Mouse (Mus musculus): ENCODE measurements around the gene Col12a1. TPM values are rescaled to one million over a fixed set of nuclear protein-coding genes. Genes with fewer than 3 reads are reported as not detected.

Col12a1 gene
- polyA plus RNA-seq, 1 experiment from 2014 or later: 16.9 TPM

- H3K4me3 ChIP-seq: no peak overlapping the region
- WGBS: 57% methylated on average over 5 of the region's 5 CpGs
- H3K9ac ChIP-seq: no peak overlapping the region
- H3K9me3 ChIP-seq: no peaks in the 10 kb centered on the region
- H3K27ac ChIP-seq: no peak overlapping the region
- H3K27me3 ChIP-seq: no peaks in the 10 kb centered on the region
- no peak for ATAC-seq (ENCODE audit: borderline replicate concordance, extremely low read depth, low FRiP score, low TSS enrichment)
- H3K4me1 ChIP-seq: no peaks in the 10 kb centered on the region
- no peaks in the 10 kb centered on the region for H3K36me3 ChIP-seq
- no peak overlapping the region for H3K4me2 ChIP-seq
These were observed 11.7 kb upstream of the Col12a1 start for GRCm38 (mm10) chr9:79730301-79730700.

GRCm38 (mm10) chr9:79723090-79723489, 4.5 kb upstream of the Col12a1 start:
- H3K9ac ChIP-seq: no peak overlapping the region
- H3K4me3 ChIP-seq: no peak overlapping the region
- H3K27me3 ChIP-seq: peaks cover 19% of the 10 kb centered on the region
- H3K4me2 ChIP-seq: no peak overlapping the region
- no peaks in the 10 kb centered on the region for H3K36me3 ChIP-seq
- no peak overlapping the region for H3K27ac ChIP-seq
- WGBS: 29% methylated on average over 5 of the region's 5 CpGs
- no peak for ATAC-seq (ENCODE audit: borderline replicate concordance, extremely low read depth, low FRiP score, low TSS enrichment)
- H3K9me3 ChIP-seq: no peaks in the 10 kb centered on the region
- H3K4me1 ChIP-seq: peaks cover 18% of the 10 kb centered on the region; the same call in 1 of the 2 replicates

GRCm38 (mm10) chr9:79721056-79721455, 2.4 kb upstream of the Col12a1 start:
- WGBS: 6% methylated on average over 9 of the region's 9 CpGs
- H3K9ac ChIP-seq: no peak overlapping the region
- ATAC-seq (ENCODE audit: borderline replicate concordance, extremely low read depth, low FRiP score, low TSS enrichment): no peak

GRCm38 (mm10) chr9:79720143-79720542, 1.5 kb upstream of the Col12a1 start:
- Histone ChIP-seq H3K36me3 (no peaks in the 10 kb centered on the region), H3K9me3 (no peaks in the 10 kb centered on the region), H3K27ac (no peak overlapping the region), H3K4me1 (peaks cover 38% of the 10 kb centered on the region), H3K27me3 (peaks cover 19% of the 10 kb centered on the region), H3K9ac (no peak overlapping the region), H3K4me3 (no peak overlapping the region), H3K4me2 (peak overlapping the region; percentile 96; the same call in 1 of the 2 replicates)
- 52% methylated on average over 9 of the region's 9 CpGs for WGBS
- no peak for ATAC-seq (ENCODE audit: borderline replicate concordance, extremely low read depth, low FRiP score, low TSS enrichment)

More at GRCm38 (mm10) chr9:79721056-79721455, 2.4 kb upstream of the Col12a1 start:
- Histone ChIP-seq H3K36me3 (no peaks in the 10 kb centered on the region), H3K27ac (no peak overlapping the region), H3K27me3 (peaks cover 19% of the 10 kb centered on the region), H3K4me3 (no peak overlapping the region), H3K4me2 (no peak overlapping the region; the same call in 1 of the 2 replicates), H3K9me3 (no peaks in the 10 kb centered on the region), H3K4me1 (peaks cover 34% of the 10 kb centered on the region)

GRCm38 (mm10) chr9:79719451-79719850, 820 bp upstream of the Col12a1 start:
- Histone ChIP-seq H3K9ac (peak overlapping the region; percentile 59; the same call in 1 of the 2 replicates), H3K27ac (peak overlapping the region; percentile 79; the same call in 1 of the 2 replicates), H3K36me3 (no peaks in the 10 kb centered on the region), H3K27me3 (peaks cover 19% of the 10 kb centered on the region), H3K9me3 (no peaks in the 10 kb centered on the region), H3K4me3 (peak overlapping the region; percentile 59), H3K4me1 (peaks cover 45% of the 10 kb centered on the region), H3K4me2 (peak overlapping the region; percentile 96)
- ATAC-seq (ENCODE audit: borderline replicate concordance, extremely low read depth, low FRiP score, low TSS enrichment): no peak
- WGBS: 2% methylated on average over 28 of the region's 28 CpGs

GRCm38 (mm10) chr9:79717836-79718475, 675 bp downstream of the Col12a1 start:
- 2% methylated on average over 22 of the region's 22 CpGs for WGBS
- Histone ChIP-seq H3K9me3 (no peaks in the 10 kb centered on the region), H3K4me3 (peak overlapping the region; percentile 59), H3K27ac (peak overlapping the region; percentile 79), H3K36me3 (no peaks in the 10 kb centered on the region), H3K9ac (peak overlapping the region; percentile 59), H3K27me3 (peaks cover 19% of the 10 kb centered on the region), H3K4me1 (peaks cover 52% of the 10 kb centered on the region), H3K4me2 (peak overlapping the region; percentile 96)
- no peak for ATAC-seq (ENCODE audit: borderline replicate concordance, extremely low read depth, low FRiP score, low TSS enrichment)

- 8% methylated on average over 23 of the region's 23 CpGs for WGBS
- ATAC-seq (ENCODE audit: borderline replicate concordance, extremely low read depth, low FRiP score, low TSS enrichment): no peak
- Histone ChIP-seq H3K4me3 (peak overlapping the region; percentile 59), H3K9me3 (no peaks in the 10 kb centered on the region), H3K9ac (peak overlapping the region; percentile 9; the same call in 1 of the 2 replicates), H3K27ac (peak overlapping the region; percentile 79), H3K36me3 (no peaks in the 10 kb centered on the region), H3K27me3 (peaks cover 19% of the 10 kb centered on the region), H3K4me1 (peaks cover 52% of the 10 kb centered on the region), H3K4me2 (peak overlapping the region; percentile 96)
These were observed 1.5 kb downstream of the Col12a1 start for GRCm38 (mm10) chr9:79716909-79717835.

GRCm38 (mm10) chr9:79716496-79716895, 2.1 kb downstream of the Col12a1 start:
- Histone ChIP-seq H3K4me1 (peaks cover 52% of the 10 kb centered on the region), H3K27me3 (peaks cover 13% of the 10 kb centered on the region), H3K27ac (no peak overlapping the region), H3K9ac (no peak overlapping the region), H3K9me3 (no peaks in the 10 kb centered on the region), H3K4me2 (peak overlapping the region; percentile 96), H3K4me3 (peak overlapping the region; percentile 59), H3K36me3 (no peaks in the 10 kb centered on the region)
- WGBS: 36% methylated on average over 5 of the region's 5 CpGs
- ATAC-seq (ENCODE audit: borderline replicate concordance, extremely low read depth, low FRiP score, low TSS enrichment): no peak

- Histone ChIP-seq H3K9ac (peak overlapping the region; percentile 23), H3K4me3 (peak overlapping the region; percentile 33), H3K27ac (peak overlapping the region; percentile 27; the same call in 1 of the 2 replicates), H3K27me3 (no peaks in the 10 kb centered on the region; the same call in 1 of the 2 replicates), H3K36me3 (no peaks in the 10 kb centered on the region), H3K4me2 (peak overlapping the region; percentile 61), H3K4me1 (peaks cover 45% of the 10 kb centered on the region), H3K9me3 (no peaks in the 10 kb centered on the region)
- peak; percentile 33; the same call in 1 of the 2 replicates for ATAC-seq (ENCODE audit: borderline replicate concordance, extremely low read depth, low FRiP score, low TSS enrichment)
- 8% methylated on average over 16 of the region's 16 CpGs for WGBS
These were observed 4.1 kb downstream of the Col12a1 start for GRCm38 (mm10) chr9:79714471-79715045.

- no peak for ATAC-seq (ENCODE audit: borderline replicate concordance, extremely low read depth, low FRiP score, low TSS enrichment)
- Histone ChIP-seq H3K9ac (no peak overlapping the region), H3K36me3 (no peaks in the 10 kb centered on the region), H3K27ac (no peak overlapping the region), H3K4me2 (no peak overlapping the region), H3K27me3 (no peaks in the 10 kb centered on the region), H3K4me3 (no peak overlapping the region), H3K4me1 (no peaks in the 10 kb centered on the region), H3K9me3 (no peaks in the 10 kb centered on the region)
- 54% methylated on average over 11 of the region's 11 CpGs for WGBS
These were observed 28.7 kb downstream of the Col12a1 start for GRCm38 (mm10) chr9:79689771-79690535.

- Histone ChIP-seq H3K9ac (no peak overlapping the region), H3K27me3 (no peaks in the 10 kb centered on the region), H3K9me3 (no peaks in the 10 kb centered on the region), H3K4me3 (no peak overlapping the region), H3K4me2 (no peak overlapping the region), H3K27ac (no peak overlapping the region), H3K36me3 (no peaks in the 10 kb centered on the region), H3K4me1 (no peaks in the 10 kb centered on the region)
- no peak for ATAC-seq (ENCODE audit: borderline replicate concordance, extremely low read depth, low FRiP score, low TSS enrichment)
- 49% methylated on average over 7 of the region's 7 CpGs for WGBS
These were observed 29.3 kb downstream of the Col12a1 start for GRCm38 (mm10) chr9:79689342-79689741.

Measured in lung, embryonic 15.5 days (tissue).